Mouse (Mus musculus): ENCODE results near the gene Fam161b. TPM values are rescaled to one million over a fixed set of nuclear protein-coding genes. Genes with fewer than 3 reads are reported as not detected.
A peak's percentile ranks its signal among the peaks of the same experiment; 100 is the strongest.

Fam161b gene
- total RNA-seq (2021), result 1 to 10 TPM in 1 of 2 experiments, under 1 TPM in 1; 0.96 to 1.4 TPM
- long read RNA-seq, experiment 1, partial matches to known transcripts, result 0 of 1 reads
- long read RNA-seq, experiment 1, other reads (novel, unspliced or antisense), result 1 of 1 reads
- long read RNA-seq, experiment 2, partial matches to known transcripts, result 0 of 1 reads
- long read RNA-seq, experiment 2, other reads (novel, unspliced or antisense), result 1 of 1 reads

- peak; percentile 88 to 96 for DNase-seq (ENCODE audit: low spot score in 2 of 2)
Measured at GRCm38 (mm10) chr12:84361555-84362489, at the start of gene Fam161b, which contains the start of gene Coq6. Gene Fam161b (minus strand): TSS chr12:84361833. Gene Coq6 (plus strand): TSS chr12:84361657.

GRCm38 (mm10) chr12:84408819-84409507 is 47.3 kb upstream of the Fam161b start, which contains the start of the genes Entpd5 and Bbof1:
Gene Entpd5 (minus strand): TSS chr12:84409029.
Gene Bbof1 (plus strand): TSS chr12:84409071.
- peak; percentile 81 to 89 for DNase-seq (ENCODE audit: low spot score in 2 of 2)

GRCm38 (mm10) chr12:84407874-84408818 is 46.5 kb upstream of the Fam161b start:
- peak in 1 of 2 experiments; percentile 22 for DNase-seq (ENCODE audit: low spot score in 2 of 2)

GRCm38 (mm10) chr12:84407259-84407658 is 45.6 kb upstream of the Fam161b start:
- DNase-seq (ENCODE audit: low spot score in 2 of 2), result no peak

GRCm38 (mm10) chr12:84404541-84404940 is 42.9 kb upstream of the Fam161b start:
- DNase-seq (ENCODE audit: low spot score in 2 of 2), result no peak

- no peak for DNase-seq (ENCODE audit: low spot score in 2 of 2)
Measured at GRCm38 (mm10) chr12:84402923-84403322, 41.3 kb upstream of the Fam161b start.

GRCm38 (mm10) chr12:84400653-84401052 is 39.0 kb upstream of the Fam161b start:
- no peak for DNase-seq (ENCODE audit: low spot score in 2 of 2)

- DNase-seq (ENCODE audit: low spot score in 2 of 2), result no peak
Measured at GRCm38 (mm10) chr12:84400068-84400467, 38.4 kb upstream of the Fam161b start.

- no peak for DNase-seq (ENCODE audit: low spot score in 2 of 2)
Measured at GRCm38 (mm10) chr12:84399663-84400062, 38.0 kb upstream of the Fam161b start.

- no peak for DNase-seq (ENCODE audit: low spot score in 2 of 2)
Measured at GRCm38 (mm10) chr12:84399135-84399534, 37.5 kb upstream of the Fam161b start.

GRCm38 (mm10) chr12:84398629-84399028 is 37.0 kb upstream of the Fam161b start:
- DNase-seq (ENCODE audit: low spot score in 2 of 2), result no peak

- DNase-seq (ENCODE audit: low spot score in 2 of 2), result no peak
Measured at GRCm38 (mm10) chr12:84397685-84398084, 36.1 kb upstream of the Fam161b start.

- no peak for DNase-seq (ENCODE audit: low spot score in 2 of 2)
Measured at GRCm38 (mm10) chr12:84396947-84397679, 35.5 kb upstream of the Fam161b start.

GRCm38 (mm10) chr12:84393847-84394246 is 32.2 kb upstream of the Fam161b start:
- DNase-seq (ENCODE audit: low spot score in 2 of 2), result no peak

- no peak for DNase-seq (ENCODE audit: low spot score in 2 of 2)
Measured at GRCm38 (mm10) chr12:84392681-84393080, 31.0 kb upstream of the Fam161b start.

GRCm38 (mm10) chr12:84390336-84390735 is 28.7 kb upstream of the Fam161b start:
- no peak for DNase-seq (ENCODE audit: low spot score in 2 of 2)

GRCm38 (mm10) chr12:84388774-84389400 is 27.3 kb upstream of the Fam161b start:
- no peak for DNase-seq (ENCODE audit: low spot score in 2 of 2)

GRCm38 (mm10) chr12:84388097-84388496 is 26.5 kb upstream of the Fam161b start:
- no peak for DNase-seq (ENCODE audit: low spot score in 2 of 2)

- no peak for DNase-seq (ENCODE audit: low spot score in 2 of 2)
Measured at GRCm38 (mm10) chr12:84385408-84385807, 23.8 kb upstream of the Fam161b start.
